Mouse (Mus musculus) heart, embryonic 10.5 days (tissue): ENCODE results near the gene Prmt2. TPM values are rescaled to one million over a fixed set of nuclear protein-coding genes. Genes with fewer than 3 reads are reported as not detected.
A peak's percentile ranks its signal among the peaks of the same experiment; 100 is the strongest.

Experiments
- DNase-seq: peaks from one replicate; pipeline ENCODE4 v3.0.0-alpha.2; 2017; ENCODE audit warnings: low spot score
- H3K27ac ChIP-seq: fragments of 300-500 bp; sonication (generic); 2 replicates; pipeline ENCODE4 v1.5.1; 2016; ENCODE audit warnings: mild to moderate bottlenecking
- H3K27me3 ChIP-seq: fragments of 300-500 bp; sonication (generic); 2 replicates; pipeline ENCODE4 v1.6.1; 2016; ENCODE audit warnings: mild to moderate bottlenecking; ENCODE audit not compliant: poor library complexity, insufficient read depth, severe bottlenecking
- H3K36me3 ChIP-seq: fragments of 300-500 bp; sonication (generic); 2 replicates; pipeline ENCODE4 v1.6.1; 2016; ENCODE audit warnings: mild to moderate bottlenecking, moderate library complexity
- H3K4me1 ChIP-seq: fragments of 300-500 bp; sonication (generic); 2 replicates; pipeline ENCODE4 v1.6.1; 2016; ENCODE audit warnings: mild to moderate bottlenecking
- H3K4me3 ChIP-seq: fragments of 300-500 bp; sonication (generic); 2 replicates; pipeline ENCODE4 v1.5.1; 2016; ENCODE audit warnings: mild to moderate bottlenecking, moderate library complexity
- H3K9me3 ChIP-seq: fragments of 300-500 bp; sonication (generic); 2 replicates; pipeline ENCODE4 v1.6.1; 2016; ENCODE audit warnings: mild to moderate bottlenecking, moderate library complexity
- WGBS: fragments of 180-500 bp; shearing (Covaris S2); methylation state at CpG from one replicate; pipeline ENCODE4 v1.1.7; 2016; 5-methylcytosine and 5-hydroxymethylcytosine counted together
- polyA plus RNA-seq: library from polyadenylated mRNA; unstranded; fragments of >200 nt; fragmentation: Nextera tagmentation; extraction: Ambion mirVana; gene quantifications from 2 replicates; pipeline ENCODE4 v1.2.1, GENCODE M21; 2016

Prmt2 gene
- polyA plus RNA-seq, 1 experiment from 2014 or later, result 57.3 TPM

DNA sequence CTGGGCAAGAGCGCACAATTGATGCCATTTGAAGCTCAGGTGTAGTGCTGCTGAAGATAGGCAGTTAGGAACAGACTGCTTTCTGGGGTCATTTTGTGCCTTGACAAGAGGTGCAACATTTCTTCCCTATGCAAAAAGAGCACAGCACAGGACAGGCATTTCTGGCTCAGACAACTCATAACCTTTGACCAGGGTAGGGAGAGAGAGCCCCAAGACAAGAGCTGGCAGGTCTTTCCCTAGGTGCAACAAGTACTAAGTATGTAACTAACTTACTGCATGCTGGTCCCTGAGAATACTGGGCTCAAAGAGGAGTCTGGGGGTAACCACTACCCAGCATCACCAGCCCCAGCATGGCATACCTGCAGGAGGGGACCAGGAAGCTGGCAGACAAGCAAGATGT is 15.4 kb upstream of the Prmt2 start:
- no peak for DNase-seq
- Histone ChIP-seq H3K4me3 (no peak overlapping the region), H3K27ac (no peak overlapping the region), H3K36me3 (no peaks in the 10 kb centered on the region), H3K27me3 (peaks cover 7% of the 10 kb centered on the region; the same call in 1 of the 2 replicates), H3K4me1 (peaks cover 14% of the 10 kb centered on the region), H3K9me3 (no peaks in the 10 kb centered on the region)
- WGBS, result 95% methylated on average over 1 of the region's 1 CpGs

- DNase-seq, result no peak
- Histone ChIP-seq H3K4me3 (no peak overlapping the region), H3K27ac (no peak overlapping the region), H3K4me1 (peaks cover 8% of the 10 kb centered on the region), H3K27me3 (peaks cover 7% of the 10 kb centered on the region; the same call in 1 of the 2 replicates), H3K9me3 (no peaks in the 10 kb centered on the region), H3K36me3 (no peaks in the 10 kb centered on the region)
- 74% methylated on average over 7 of the region's 7 CpGs for WGBS
Measured at GRCm38 (mm10) chr10:76250870-76251269, 13.2 kb upstream of the Prmt2 start.

DNA sequence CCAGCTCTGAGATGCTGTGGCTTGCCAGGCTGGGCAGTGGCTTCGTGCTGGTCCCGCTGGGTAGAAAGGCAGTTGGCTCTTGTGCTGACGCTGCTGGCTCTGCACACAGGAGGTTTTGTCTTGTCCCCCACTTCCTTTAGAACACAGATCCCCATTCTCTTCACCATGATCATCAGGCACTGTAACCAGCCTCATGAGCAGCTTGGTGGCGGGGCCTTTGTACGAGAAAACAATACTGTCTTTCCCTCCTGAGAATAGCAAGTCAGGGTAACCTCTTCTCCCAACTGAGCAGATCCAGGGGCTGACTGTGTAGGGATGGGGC is 10.9 kb upstream of the Prmt2 start:
- no peaks in the 10 kb centered on the region for H3K36me3 ChIP-seq
- peaks cover 5% of the 10 kb centered on the region for H3K4me1 ChIP-seq
- no peaks in the 10 kb centered on the region for H3K9me3 ChIP-seq
- H3K4me3 ChIP-seq, result no peak overlapping the region
- DNase-seq, result peak; percentile 68
- H3K27ac ChIP-seq, result no peak overlapping the region
- peaks cover 6% of the 10 kb centered on the region; the same call in 1 of the 2 replicates for H3K27me3 ChIP-seq
- 81% methylated on average over 5 of the region's 5 CpGs for WGBS

DNA sequence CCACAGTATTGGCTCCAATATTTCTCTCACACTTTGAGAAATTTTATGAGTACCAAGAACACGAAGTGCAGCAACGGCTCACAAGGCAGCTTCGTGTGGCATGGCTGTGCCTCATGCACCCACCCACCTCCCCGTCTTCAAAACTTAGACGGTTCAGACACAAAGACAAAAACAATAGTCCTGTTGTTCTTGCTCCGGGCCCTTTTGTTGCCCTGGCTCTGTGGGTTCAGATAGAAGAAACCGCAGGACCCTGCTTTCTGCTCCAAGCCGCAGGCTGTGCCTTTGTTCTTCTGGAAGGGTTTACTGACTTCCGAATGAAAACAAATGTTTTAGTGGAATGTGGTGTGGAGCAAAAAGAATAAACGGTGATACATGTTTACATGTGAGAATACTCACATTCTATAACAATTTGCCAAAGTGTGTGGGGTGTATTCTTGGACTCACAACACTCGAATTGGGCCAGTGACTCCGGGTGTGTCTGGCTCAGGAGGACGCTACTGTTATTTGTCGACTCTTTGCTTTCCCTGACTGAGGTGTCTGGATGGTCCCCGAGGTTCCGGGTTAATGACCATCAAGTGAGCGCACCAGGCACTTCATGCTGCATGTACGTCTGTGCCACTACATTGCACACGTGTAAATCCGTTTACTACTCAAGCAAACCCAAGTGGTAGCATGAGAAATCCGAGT is 10.4 kb upstream of the Prmt2 start:
- Histone ChIP-seq H3K27ac (no peak overlapping the region), H3K4me1 (peaks cover 5% of the 10 kb centered on the region), H3K36me3 (no peaks in the 10 kb centered on the region), H3K4me3 (no peak overlapping the region), H3K9me3 (no peaks in the 10 kb centered on the region), H3K27me3 (peaks cover under 1% of the 10 kb centered on the region; the same call in 1 of the 2 replicates)
- no peak for DNase-seq
- WGBS, result 71% methylated on average over 21 of the region's 21 CpGs

GRCm38 (mm10) chr10:76246601-76247000 is 8.9 kb upstream of the Prmt2 start:
- H3K4me1 ChIP-seq, result peaks cover 5% of the 10 kb centered on the region
- no peak overlapping the region for H3K27ac ChIP-seq
- H3K4me3 ChIP-seq, result no peak overlapping the region
- 65% methylated on average over 4 of the region's 4 CpGs for WGBS
- H3K27me3 ChIP-seq, result no peaks in the 10 kb centered on the region
- H3K36me3 ChIP-seq, result no peaks in the 10 kb centered on the region
- DNase-seq, result no peak
- H3K9me3 ChIP-seq, result no peaks in the 10 kb centered on the region

DNA sequence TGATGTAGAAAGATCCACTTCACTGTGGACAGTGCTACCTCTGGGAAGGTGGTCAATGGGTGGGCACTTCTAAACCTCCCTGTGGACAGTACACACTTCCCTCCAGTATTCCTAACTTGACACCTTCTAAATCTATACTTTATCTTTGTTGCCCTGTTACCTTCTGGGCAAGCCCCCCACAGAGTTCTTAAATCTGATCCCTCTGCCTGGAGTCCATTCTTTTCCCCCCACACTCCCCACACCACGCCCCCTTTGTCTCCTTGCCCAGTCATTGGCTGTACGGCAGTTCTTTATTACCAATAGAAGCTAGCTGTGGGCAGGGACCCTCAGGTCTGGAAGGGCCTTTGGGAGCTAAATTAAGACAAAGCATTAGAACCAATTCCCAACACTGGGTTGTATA is 7.4 kb upstream of the Prmt2 start:
- no peaks in the 10 kb centered on the region for H3K9me3 ChIP-seq
- 79% methylated on average over 2 of the region's 2 CpGs for WGBS
- H3K36me3 ChIP-seq, result no peaks in the 10 kb centered on the region
- no peak overlapping the region for H3K27ac ChIP-seq
- no peak overlapping the region for H3K4me3 ChIP-seq
- peaks cover 13% of the 10 kb centered on the region for H3K4me1 ChIP-seq
- DNase-seq, result no peak
- H3K27me3 ChIP-seq, result no peaks in the 10 kb centered on the region

- peaks cover 33% of the 10 kb centered on the region for H3K4me1 ChIP-seq
- DNase-seq, result no peak
- H3K36me3 ChIP-seq, result peaks cover 9% of the 10 kb centered on the region; the same call in 1 of the 2 replicates
- 46% methylated on average over 4 of the region's 4 CpGs for WGBS
- H3K4me3 ChIP-seq, result no peak overlapping the region
- no peaks in the 10 kb centered on the region for H3K9me3 ChIP-seq
- no peak overlapping the region for H3K27ac ChIP-seq
- H3K27me3 ChIP-seq, result no peaks in the 10 kb centered on the region
Measured at GRCm38 (mm10) chr10:76239401-76239800, 1.7 kb upstream of the Prmt2 start.

- H3K4me1 ChIP-seq, result no peaks in the 10 kb centered on the region
- peaks cover 15% of the 10 kb centered on the region for H3K36me3 ChIP-seq
- no peaks in the 10 kb centered on the region for H3K9me3 ChIP-seq
- H3K27me3 ChIP-seq, result no peaks in the 10 kb centered on the region
- no peak overlapping the region for H3K4me3 ChIP-seq
- no peak for DNase-seq
- whole genome bisulfite sequencing, result 65% methylated on average over 1 of the region's 1 CpGs
- H3K27ac ChIP-seq, result no peak overlapping the region
Measured at GRCm38 (mm10) chr10:76229627-76230026, 8.0 kb downstream of the Prmt2 start.

DNA sequence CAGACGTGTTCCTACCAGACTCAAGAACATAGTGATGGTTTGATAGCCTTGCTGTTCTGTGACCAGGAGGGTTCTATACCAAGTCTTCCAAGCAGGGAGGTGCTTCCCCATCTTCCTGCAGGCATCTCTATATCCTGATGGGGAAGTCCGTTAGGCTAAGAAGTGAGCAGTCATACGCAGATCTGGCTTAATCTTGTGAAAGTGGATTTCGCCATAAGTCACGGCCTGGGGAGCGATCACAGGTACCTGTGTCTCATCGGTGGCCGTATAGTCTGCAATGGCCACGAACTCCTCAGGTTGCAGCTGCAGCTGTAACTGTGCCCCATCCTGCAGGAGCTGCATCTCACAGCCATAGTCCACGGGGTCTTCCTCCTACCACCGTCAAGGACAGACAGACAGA is 11.7 kb downstream of the Prmt2 start:
- WGBS, result 90% methylated on average over 11 of the region's 11 CpGs
- Histone ChIP-seq H3K27me3 (no peaks in the 10 kb centered on the region), H3K4me3 (no peak overlapping the region), H3K9me3 (no peaks in the 10 kb centered on the region), H3K27ac (no peak overlapping the region), H3K36me3 (peaks cover 50% of the 10 kb centered on the region), H3K4me1 (no peaks in the 10 kb centered on the region)
- no peak for DNase-seq

GRCm38 (mm10) chr10:76218240-76218639 is 19.4 kb downstream of the Prmt2 start:
- Histone ChIP-seq H3K4me1 (no peaks in the 10 kb centered on the region), H3K36me3 (peaks cover 96% of the 10 kb centered on the region), H3K9me3 (peaks cover 14% of the 10 kb centered on the region), H3K27me3 (no peaks in the 10 kb centered on the region), H3K27ac (no peak overlapping the region), H3K4me3 (no peak overlapping the region)
- DNase-seq, result no peak
- WGBS, result 82% methylated on average over 9 of the region's 9 CpGs

DNA sequence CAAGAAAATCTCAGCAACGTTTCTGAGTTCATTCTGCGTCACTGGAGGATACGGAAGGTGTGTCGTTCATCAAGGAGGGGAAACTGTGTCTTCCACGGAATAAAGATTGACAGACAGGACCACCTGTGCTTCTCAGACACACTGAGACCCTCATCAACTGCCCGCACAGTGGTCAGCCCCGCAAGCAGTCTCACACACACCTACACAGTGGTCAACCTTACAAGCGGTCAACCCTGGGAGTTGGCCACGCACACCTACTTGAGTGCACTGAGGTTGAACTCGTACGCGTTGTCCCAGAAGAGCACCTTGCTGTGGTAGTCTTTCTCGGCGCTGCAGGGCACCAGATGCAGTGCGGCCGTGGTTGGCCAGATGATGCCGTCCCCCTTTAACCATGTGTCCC is 20.6 kb downstream of the Prmt2 start:
- Histone ChIP-seq H3K27ac (no peak overlapping the region), H3K4me3 (no peak overlapping the region), H3K4me1 (no peaks in the 10 kb centered on the region), H3K36me3 (peaks cover 95% of the 10 kb centered on the region), H3K9me3 (peaks cover 14% of the 10 kb centered on the region), H3K27me3 (no peaks in the 10 kb centered on the region)
- 95% methylated on average over 17 of the region's 17 CpGs for WGBS
- peak; percentile 69 for DNase-seq

DNA sequence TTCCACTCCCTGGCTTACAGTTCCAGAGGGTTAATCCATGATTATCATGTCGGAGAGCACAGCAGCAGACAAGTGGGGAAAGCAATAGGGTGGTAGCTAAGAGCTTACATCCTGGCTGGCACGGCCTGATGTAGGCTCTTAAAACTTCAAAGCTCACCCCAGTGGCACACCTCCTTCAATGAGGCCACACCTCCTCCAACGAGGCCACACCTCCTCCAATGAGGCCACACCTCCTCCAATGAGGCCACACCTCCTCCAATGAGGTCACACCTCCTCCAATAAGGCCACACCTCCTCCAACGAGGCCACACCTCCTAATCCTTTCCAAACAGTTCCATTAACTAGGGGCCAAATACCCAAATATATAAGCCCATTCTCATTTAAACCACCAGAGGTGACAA is 23.5 kb downstream of the Prmt2 start:
- Histone ChIP-seq H3K36me3 (peaks cover 91% of the 10 kb centered on the region), H3K27ac (no peak overlapping the region), H3K4me3 (no peak overlapping the region), H3K9me3 (peaks cover 14% of the 10 kb centered on the region), H3K4me1 (no peaks in the 10 kb centered on the region), H3K27me3 (no peaks in the 10 kb centered on the region)
- peak; percentile 58 for DNase-seq
- WGBS, result 88% methylated on average over 4 of the region's 4 CpGs

GRCm38 (mm10) chr10:76212121-76212520 is 25.5 kb downstream of the Prmt2 start:
- Histone ChIP-seq H3K4me1 (no peaks in the 10 kb centered on the region), H3K4me3 (no peak overlapping the region), H3K27me3 (no peaks in the 10 kb centered on the region), H3K36me3 (peaks cover 94% of the 10 kb centered on the region), H3K9me3 (peaks cover 14% of the 10 kb centered on the region), H3K27ac (no peak overlapping the region)
- WGBS, result 90% methylated on average over 6 of the region's 6 CpGs
- DNase-seq, result peak; percentile 57

DNA sequence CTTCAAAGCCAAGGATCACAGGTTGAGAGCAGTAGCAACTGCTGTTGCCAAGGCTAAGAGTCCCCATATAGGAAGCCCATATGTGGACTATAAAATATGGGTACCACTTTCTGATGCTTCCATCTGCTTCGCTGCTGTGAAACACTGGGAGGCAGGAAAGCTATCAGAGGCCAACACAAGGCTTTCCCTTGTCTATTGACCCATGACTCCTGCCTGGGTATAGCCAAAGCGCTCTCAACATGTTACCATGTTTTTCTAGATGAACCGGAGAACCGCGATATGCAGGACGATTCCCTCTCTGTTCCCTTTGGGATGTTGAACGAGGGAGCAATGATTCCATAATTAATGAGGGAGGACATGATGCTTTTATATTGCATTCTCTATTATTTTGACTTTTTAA is 26.9 kb downstream of the Prmt2 start:
- Histone ChIP-seq H3K27ac (no peak overlapping the region), H3K4me1 (no peaks in the 10 kb centered on the region), H3K9me3 (peaks cover 14% of the 10 kb centered on the region), H3K27me3 (no peaks in the 10 kb centered on the region), H3K4me3 (no peak overlapping the region), H3K36me3 (peaks cover 90% of the 10 kb centered on the region)
- 93% methylated on average over 7 of the region's 7 CpGs for WGBS
- DNase-seq, result peak; percentile 65
